Mouse (Mus musculus): ENCODE measurements around the gene Tenm4. TPM values are rescaled to one million over a fixed set of nuclear protein-coding genes. Genes with fewer than 3 reads are reported as not detected.

The Tenm4 gene
- total and polyA plus RNA-seq, 3 experiments = 0.03 to 0.26 (median 0.04) TPM

- TF ChIP-seq PAX5 (IDR thresholded peaks at IDR 0.05; ENCODE audit: low read length) (no peak), ELF1 (IDR thresholded peaks at IDR 0.05; ENCODE audit: low read depth, low read length) (no peak), TBP (conservative IDR thresholded peaks at IDR 0.05; ENCODE audit: low read depth, low read length) (no peak), SIN3A (IDR thresholded peaks at IDR 0.05; ENCODE audit: low read length) (no peak), CHD1 (IDR thresholded peaks at IDR 0.05; ENCODE audit: low read depth, low read length) (no peak), MAZ (IDR thresholded peaks at IDR 0.05; ENCODE audit: low read depth, low read length) (no peak), CHD2 (IDR thresholded peaks at IDR 0.05; ENCODE audit: low read length) (no peak), ETS1 (conservative IDR thresholded peaks at IDR 0.05; ENCODE audit: low read depth, low read length) (no peak), ZNF384 (IDR thresholded peaks at IDR 0.05; ENCODE audit: low read depth, low read length) (no peak), MEF2A (IDR thresholded peaks at IDR 0.05; ENCODE audit: borderline replicate concordance, low read depth, low read length) (no peak), POLR2A (IDR thresholded peaks at IDR 0.05; ENCODE audit: low read depth, low read length) (no peak), IRF4 (IDR thresholded peaks at IDR 0.05; ENCODE audit: low read depth, low read length) (no peak), JUND (conservative IDR thresholded peaks at IDR 0.05; ENCODE audit: low read depth, low read length) (no peak), CTCF (conservative IDR thresholded peaks at IDR 0.05 in 1 of 2, IDR thresholded peaks at IDR 0.05 in 1 of 2; ENCODE audit: low read depth in 2 of 2, low read length in 2 of 2) (no peak), E2F4 (IDR thresholded peaks at IDR 0.05; ENCODE audit: insufficient replicate concordance, low read depth, low read length) (no peak), EP300 (IDR thresholded peaks at IDR 0.05; ENCODE audit: low read length) (no peak)
- H3K4me1 ChIP-seq (ENCODE audit: control insufficient read depth in 1 of 2, insufficient read depth in 2 of 2) = no peaks in the 10 kb centered on the region
Observed at GRCm38 (mm10) chr7:96274486-96274885, 103.4 kb downstream of the Tenm4 start.

GRCm38 (mm10) chr7:96277550-96277949 lies 106.5 kb downstream of the Tenm4 start:
- Histone ChIP-seq H3K9ac (ENCODE audit: insufficient read depth, low read depth) (no peak overlapping the region), H3K4me3 (replicated peaks in 1 of 3; ENCODE audit: low read depth in 2 of 3, low read length in 2 of 3, poor library complexity in 1 of 3) (no peak overlapping the region), H3K4me2 (ENCODE audit: insufficient read depth, low read depth, poor library complexity, severe bottlenecking) (no peak overlapping the region), H3K27ac (ENCODE audit: insufficient read depth, low read depth) (no peak overlapping the region), H3K36me3 (replicated peaks in 1 of 2; ENCODE audit: control insufficient read depth in 1 of 2, insufficient read depth in 1 of 2, low read length in 1 of 2) (no peaks in the 10 kb centered on the region), H3K9me3 (replicated peaks; ENCODE audit: low read length) (no peaks in the 10 kb centered on the region), H3K79me2 (replicated peaks; ENCODE audit: control insufficient read depth, extremely low read depth, insufficient read depth, poor library complexity, severe bottlenecking) (no peaks in the 10 kb centered on the region), H3K27me3 (replicated peaks) (no peaks in the 10 kb centered on the region), H3K4me1 (ENCODE audit: control insufficient read depth in 1 of 2, insufficient read depth in 2 of 2) (no peaks in the 10 kb centered on the region)
- in situ Hi-C loops (cut with MboI; ENCODE audit: low pct_ligation_motif_present, low pct_unique_long_range_greater_than_20kb, low sequenced_read_pairs) = no loop called here
- dilution Hi-C loops (cut with MboI; ENCODE audit: extremely low pct_ligation_motif_present, extremely low pct_unique_long_range_greater_than_20kb, low sequenced_read_pairs) = no loop called here
- no peak for DNase-seq (ENCODE audit: extremely low read depth)
- TF ChIP-seq CHD2 (IDR thresholded peaks at IDR 0.05; ENCODE audit: low read length) (no peak), POLR2AphosphoS2 (IDR thresholded peaks at IDR 0.05; ENCODE audit: low read depth, low read length) (no peak), CTCF (conservative IDR thresholded peaks at IDR 0.05 in 1 of 2, IDR thresholded peaks at IDR 0.05 in 1 of 2; ENCODE audit: low read depth in 2 of 2, low read length in 2 of 2) (no peak), SMC3 (IDR thresholded peaks at IDR 0.05; ENCODE audit: low read depth, low read length) (no peak)

More at GRCm38 (mm10) chr7:96274486-96274885, 103.4 kb downstream of the Tenm4 start:
- Histone ChIP-seq H3K9ac (ENCODE audit: insufficient read depth, low read depth) (no peak overlapping the region), H3K79me2 (replicated peaks; ENCODE audit: control insufficient read depth, extremely low read depth, insufficient read depth, poor library complexity, severe bottlenecking) (no peaks in the 10 kb centered on the region), H3K4me2 (ENCODE audit: insufficient read depth, low read depth, poor library complexity, severe bottlenecking) (no peak overlapping the region), H3K27ac (ENCODE audit: insufficient read depth, low read depth) (no peak overlapping the region), H3K4me3 (replicated peaks in 1 of 3; ENCODE audit: low read depth in 2 of 3, low read length in 2 of 3, poor library complexity in 1 of 3) (no peak overlapping the region), H3K36me3 (replicated peaks in 1 of 2; ENCODE audit: control insufficient read depth in 1 of 2, insufficient read depth in 1 of 2, low read length in 1 of 2) (no peaks in the 10 kb centered on the region), H3K27me3 (replicated peaks) (no peaks in the 10 kb centered on the region), H3K9me3 (replicated peaks; ENCODE audit: low read length) (no peaks in the 10 kb centered on the region)
- dilution Hi-C loops (cut with MboI; ENCODE audit: extremely low pct_ligation_motif_present, extremely low pct_unique_long_range_greater_than_20kb, low sequenced_read_pairs) = no loop called here
- DNase-seq (ENCODE audit: extremely low read depth) = no peak
- in situ Hi-C loops (cut with MboI; ENCODE audit: low pct_ligation_motif_present, low pct_unique_long_range_greater_than_20kb, low sequenced_read_pairs) = no loop called here

Measured in CH12.LX (cell line).